Mouse (Mus musculus) MEL (cell line): ENCODE results near the gene Faap24.

Experiments
- CTCF ChIP-seq, 3 experiments: IDR thresholded peaks in 2 of 3; conservative IDR thresholded peaks in 1 of 3; 2 replicates each; pipeline ENCODE4 v1.5.1; 2011 to 2012; ENCODE audit warnings: low read length in 3 of 3, low read depth in 2 of 3, mild to moderate bottlenecking in 2 of 3, improper control_type of control experiment in 1 of 3, inconsistent platforms in 1 of 3, mixed read lengths in 1 of 3, moderate library complexity in 1 of 3; ENCODE audit not compliant: control insufficient read depth in 1 of 3, insufficient read depth in 1 of 3, poor library complexity in 1 of 3, severe bottlenecking in 1 of 3
- EP300 ChIP-seq, 2 experiments: IDR thresholded peaks; 2 replicates each; pipeline ENCODE4 v1.6.1; 2011; ENCODE audit warnings: improper control_type of control experiment in 2 of 2, low read length in 2 of 2, low read depth in 1 of 2, mild to moderate bottlenecking in 1 of 2
- GATA1 ChIP-seq: IDR thresholded peaks from 2 replicates; pipeline ENCODE4 v1.6.1; 2011; ENCODE audit warnings: low read depth, low read length, improper control_type of control experiment
- MAFK ChIP-seq: IDR thresholded peaks from 2 replicates; pipeline ENCODE4 v1.6.1; 2011; ENCODE audit warnings: low read depth, mild to moderate bottlenecking, low read length, improper control_type of control experiment, borderline replicate concordance
- MAX ChIP-seq: IDR thresholded peaks from 2 replicates; pipeline ENCODE4 v1.6.1; 2011; ENCODE audit warnings: low read length, improper control_type of control experiment
- MAZ ChIP-seq: IDR thresholded peaks from 2 replicates; pipeline ENCODE4 v1.6.1; 2012; ENCODE audit warnings: low read depth, mild to moderate bottlenecking, inconsistent platforms, low read length, improper control_type of control experiment
- MEF2A ChIP-seq: IDR thresholded peaks from 2 replicates; pipeline ENCODE4 v1.6.1; 2014; ENCODE audit warnings: low read depth, mild to moderate bottlenecking, inconsistent platforms, low read length, improper control_type of control experiment; ENCODE audit not compliant: poor library complexity, insufficient replicate concordance, severe bottlenecking; ENCODE audit errors: extremely low read depth
- POLR2A ChIP-seq, 2 experiments: IDR thresholded peaks; 2 replicates each; pipeline ENCODE4 v1.6.1; 2011 to 2012; ENCODE audit warnings: low read length in 2 of 2, mild to moderate bottlenecking in 2 of 2, control low read depth in 1 of 2, improper control_type of control experiment in 1 of 2, low read depth in 1 of 2, moderate library complexity in 1 of 2; ENCODE audit not compliant: control insufficient read depth in 1 of 2, insufficient read depth in 1 of 2, poor library complexity in 1 of 2
- POLR2AphosphoS2 ChIP-seq: IDR thresholded peaks from 2 replicates; pipeline ENCODE4 v1.6.1; 2011; ENCODE audit warnings: low read length, improper control_type of control experiment
- RAD21 ChIP-seq: IDR thresholded peaks from 2 replicates; pipeline ENCODE4 v1.6.1; 2011; ENCODE audit warnings: mild to moderate bottlenecking, low read depth, low read length, improper control_type of control experiment
- TBP ChIP-seq: IDR thresholded peaks from 2 replicates; pipeline ENCODE4 v1.8.0; 2011; ENCODE audit warnings: low read depth, low read length, improper control_type of control experiment
- TCF12 ChIP-seq: IDR thresholded peaks from 2 replicates; pipeline ENCODE4 v1.6.1; 2014; ENCODE audit warnings: low read depth, mild to moderate bottlenecking, inconsistent platforms, low read length, improper control_type of control experiment, moderate library complexity
- USF1 ChIP-seq: IDR thresholded peaks from 2 replicates; pipeline ENCODE4 v1.6.1; 2014; ENCODE audit warnings: low read depth, mild to moderate bottlenecking, inconsistent platforms, low read length, improper control_type of control experiment, moderate library complexity

- TF ChIP-seq MAX (no peak), MEF2A (no peak), CTCF (IDR thresholded peaks at IDR 0.05 in 2 of 3, conservative IDR thresholded peaks at IDR 0.05 in 1 of 3; ENCODE audit: control insufficient read depth in 1 of 3, insufficient read depth in 1 of 3, low read depth in 2 of 3, low read length in 3 of 3, poor library complexity in 1 of 3, severe bottlenecking in 1 of 3) (no peak), EP300 (IDR thresholded peaks at IDR 0.05; ENCODE audit: low read depth in 1 of 2, low read length in 2 of 2) (no peak), RAD21 (no peak), TBP (no peak), GATA1 (no peak), USF1 (no peak), MAFK (no peak), MAZ (no peak), POLR2AphosphoS2 (no peak), TCF12 (no peak), POLR2A (IDR thresholded peaks at IDR 0.05; ENCODE audit: control insufficient read depth in 1 of 2, insufficient read depth in 1 of 2, low read depth in 1 of 2, low read length in 2 of 2, poor library complexity in 1 of 2) (no peak)
Observed at GRCm38 (mm10) chr7:35388694-35389093, 7.9 kb downstream of the Faap24 start.
